Mouse (Mus musculus): Measurements from ENCODE around the gene Grm8.

GRCm38 (mm10) chr6:28091836-28092235, 43.1 kb downstream of the Grm8 start:
- TF ChIP-seq CTCF (IDR thresholded peaks at IDR 0.05; ENCODE audit: borderline replicate concordance, insufficient read depth, low read length) (no peak), POLR2A (IDR thresholded peaks at IDR 0.05; ENCODE audit: low read depth, low read length) (no peak)

Measured in embryonic fibroblast, embryonic 13.5 days (primary cell).